In the genomic region with DNA sequence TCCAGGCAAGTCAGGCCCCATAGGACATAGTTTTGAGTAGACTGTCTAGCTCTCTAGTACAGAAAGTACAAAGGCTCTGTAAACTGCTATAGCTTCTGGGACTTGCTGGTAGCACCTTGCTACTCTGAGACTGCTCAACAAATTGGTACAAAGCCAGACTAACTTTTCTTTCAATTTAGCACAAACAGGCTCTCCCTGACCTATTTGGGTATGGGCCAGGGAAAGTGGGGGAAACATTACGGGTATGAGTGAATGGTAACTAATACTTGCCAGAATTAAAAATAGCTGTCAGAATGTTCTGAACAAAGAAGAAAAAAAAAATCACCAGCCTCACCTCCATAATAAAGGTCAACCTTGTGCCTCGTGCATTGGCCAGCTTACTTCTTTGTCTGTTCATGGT, we compare ENCODE assay signal across 17 mouse cellular contexts. TPM values are rescaled to one million over a fixed set of nuclear protein-coding genes. Genes with fewer than 3 reads are reported as not detected.
DNase-seq lines count a peak whose midpoint lies in the region; ATAC-seq lines count a peak whose summit lies in the region.
"Had no signal": no experiment of that assay in that cellular context is flagged by ENCODE, and none has a peak within 500 bp of the region (broad histone marks: within the 10 kb centered on the region; RNA-seq: fewer than 3 reads in every experiment).

No protein-coding gene starts in this region.

- no peaks in the 10 kb centered on the region for H3K9me3 ChIP-seq in heart, embryonic 12.5 days (replicated peaks)
- H3K9me3 ChIP-seq: hindbrain, embryonic 15.5 days; limb, embryonic 13.5 days had no signal

- no peak for ATAC-seq in heart, embryonic 12.5 days (ENCODE audit: insufficient number of reproducible peaks, low FRiP score)
- no peak for ATAC-seq in cerebellum, adult (ENCODE audit: insufficient number of reproducible peaks, low FRiP score, low TSS enrichment)

- no peak overlapping the region for H3K27ac ChIP-seq in heart, embryonic 12.5 days (ENCODE audit: poor library complexity, severe bottlenecking)
- H3K27ac ChIP-seq in brown adipose tissue, adult 24 weeks (replicated peaks; ENCODE audit: low read depth, low read length), result peak overlapping the region; percentile 85
- H3K27ac ChIP-seq: hindbrain, embryonic 15.5 days; limb, embryonic 13.5 days; stomach, postnatal 0 days had no signal

- H3K36me3 ChIP-seq in heart, embryonic 12.5 days, result no peaks in the 10 kb centered on the region
- H3K36me3 ChIP-seq: hindbrain, embryonic 15.5 days; limb, embryonic 13.5 days had no signal

- no peak overlapping the region for H3K4me3 ChIP-seq in heart, embryonic 12.5 days
- no peak overlapping the region for H3K4me3 ChIP-seq in brown adipose tissue, adult 24 weeks (ENCODE audit: insufficient read depth, low read depth, low read length)
- H3K4me3 ChIP-seq: hindbrain, embryonic 15.5 days; limb, embryonic 13.5 days had no signal

- no peak overlapping the region for H3K4me2 ChIP-seq in heart, embryonic 12.5 days
- H3K4me2 ChIP-seq: hindbrain, embryonic 15.5 days; limb, embryonic 13.5 days; lung, embryonic 14.5 days; midbrain, embryonic 11.5 days had no signal

- WGBS in heart, embryonic 12.5 days, result 65% methylated on average over 2 of the region's 2 CpGs

- H3K9ac ChIP-seq in heart, embryonic 12.5 days, result no peak overlapping the region
- H3K9ac ChIP-seq: hindbrain, embryonic 15.5 days; limb, embryonic 13.5 days; lung, embryonic 14.5 days had no signal

- peaks cover 4% of the 10 kb centered on the region; the same call in 1 of the 2 replicates for H3K4me1 ChIP-seq in heart, embryonic 12.5 days (replicated peaks)
- H3K4me1 ChIP-seq in brown adipose tissue, adult 24 weeks (ENCODE audit: control insufficient read depth, insufficient read depth, insufficient read length, low read length), result peaks cover 11% of the 10 kb centered on the region; the same call in 1 of the 2 replicates

- H3K27me3 ChIP-seq in heart, embryonic 12.5 days (replicated peaks), result peaks cover 4% of the 10 kb centered on the region; the same call in 1 of the 2 replicates

- peak; percentile 96 for DNase-seq in heart, adult 11 months
- peak; percentile 35 to 58 for DNase-seq in lung, adult 18-20 months
- DNase-seq in lung, postnatal 4 days, result no peak
- DNase-seq in skeletal muscle tissue, adult 2 months (ENCODE audit: low read depth, low spot score), result peak; percentile 3
- DNase-seq: B cell, adult 2 months; cerebellum, adult 9-11 months; embryo, embryonic 11 days; lung, embryonic 14.5 days; spleen, adult 18-20 months; thymus, postnatal 25 days had no signal

RNA-seq across cellular contexts. Expression of gene Rapgef5, which starts 24.1 kb away (rescaled TPM):
- 22.6 and 22.7 TPM in 2 replicates for polyA plus RNA-seq in heart, embryonic 12.5 days (2016; fragmentation: Nextera tagmentation; extraction: Ambion mirVana)
- 7.1 and 7.7 TPM in 2 replicates for polyA plus RNA-seq in brown adipose tissue, adult 24 weeks (2012; ENCODE audit: insufficient read depth, insufficient read length, missing spikeins)

Comparison
In these comparisons a context has a peak if more than half of its experiments do, and no peak if none do; other contexts are left out.
1. DNase-seq: peak in heart, adult 11 months (single experiment), lung, adult 18-20 months (2 of 2) and skeletal muscle tissue, adult 2 months (single experiment); none in lung, postnatal 4 days (0 of 2).